Mouse (Mus musculus): ENCODE measurements around the gene Fam168a. TPM values are rescaled to one million over a fixed set of nuclear protein-coding genes. Genes with fewer than 3 reads are reported as not detected.
"Not testable (repeated sequence)": the region's sequence is repeated elsewhere in the genome, so short reads cannot be mapped to it uniquely, and the experiment has no call there.

Gene Fam168a
- total and polyA plus RNA-seq, 3 experiments: 16.3 to 88.2 (median 49.3) TPM

DNA sequence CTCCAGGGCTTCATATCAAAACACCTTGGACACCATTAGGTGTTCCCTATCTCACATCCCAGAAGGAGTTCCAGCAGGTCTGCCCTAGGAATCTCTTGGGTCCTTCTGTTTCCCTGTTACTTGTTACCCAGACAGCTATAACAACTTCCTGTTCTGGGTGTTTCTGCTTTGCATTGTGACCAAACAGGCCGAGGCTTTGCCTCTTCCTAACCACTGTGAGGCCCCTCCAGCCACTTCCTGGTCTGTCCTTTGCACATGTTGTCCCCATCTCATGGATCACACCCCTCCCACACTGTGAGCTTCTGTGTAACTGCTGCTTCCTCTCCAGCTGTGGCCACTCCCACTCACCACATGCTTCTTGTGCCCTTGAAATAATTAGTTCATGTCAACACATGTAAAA lies 139.0 kb downstream of the Fam168a start:
- TF ChIP-seq TAL1 (conservative IDR thresholded peaks at IDR 0.05; ENCODE audit: low read depth, low read length) (peak; percentile 41), POLR2AphosphoS5 (IDR thresholded peaks at IDR 0.05; ENCODE audit: insufficient replicate concordance, low read depth, low read length) (no peak)
- H3K9me3 ChIP-seq (replicated peaks): peaks cover 4% of the 10 kb centered on the region
- peaks cover 89% of the 10 kb centered on the region for H3K36me3 ChIP-seq (replicated peaks)
- ATAC-seq (ENCODE audit: extremely low read depth, insufficient number of reproducible peaks, low FRiP score, poor library complexity, severe bottlenecking): peak; percentile 69
- no peak overlapping the region for H3K4me3 ChIP-seq (ENCODE audit: low read depth, low read length)
- no peaks in the 10 kb centered on the region for H3K27me3 ChIP-seq (ENCODE audit: insufficient read depth, low read length)
- peak; percentile 63 for DNase-seq (ENCODE audit: low spot score)
- H3K4me1 ChIP-seq (ENCODE audit: insufficient read depth, low read depth, low read length): peaks cover 79% of the 10 kb centered on the region

DNA sequence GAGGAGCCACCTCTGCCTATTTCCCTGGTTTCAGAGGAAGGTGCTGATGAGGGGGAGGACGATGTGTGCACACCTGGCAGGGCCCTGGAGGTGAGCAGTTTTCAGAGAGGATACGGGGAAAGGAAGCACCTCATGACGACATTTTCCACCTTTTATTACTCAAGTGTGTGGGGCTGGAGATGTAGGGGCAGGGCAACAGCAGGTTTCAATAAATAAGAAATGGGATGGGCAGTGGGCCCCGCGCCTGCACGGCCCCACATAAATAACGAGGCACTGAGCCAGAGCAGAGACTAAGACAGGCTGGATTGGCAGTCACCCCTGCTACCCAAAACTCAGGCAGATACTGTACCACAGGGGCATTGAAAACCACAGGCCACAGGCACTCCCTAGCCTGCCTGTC lies 139.6 kb downstream of the Fam168a start:
- not testable (repeated sequence) for H3K27me3 ChIP-seq (ENCODE audit: insufficient read depth, low read length); DNase-seq (ENCODE audit: low spot score); ATAC-seq (ENCODE audit: extremely low read depth, insufficient number of reproducible peaks, low FRiP score, poor library complexity, severe bottlenecking); H3K9me3 ChIP-seq (replicated peaks); H3K4me3 ChIP-seq (ENCODE audit: low read depth, low read length)
- peaks cover 90% of the 10 kb centered on the region for H3K36me3 ChIP-seq (replicated peaks)
- peaks cover 79% of the 10 kb centered on the region for H3K4me1 ChIP-seq (ENCODE audit: insufficient read depth, low read depth, low read length)

DNA sequence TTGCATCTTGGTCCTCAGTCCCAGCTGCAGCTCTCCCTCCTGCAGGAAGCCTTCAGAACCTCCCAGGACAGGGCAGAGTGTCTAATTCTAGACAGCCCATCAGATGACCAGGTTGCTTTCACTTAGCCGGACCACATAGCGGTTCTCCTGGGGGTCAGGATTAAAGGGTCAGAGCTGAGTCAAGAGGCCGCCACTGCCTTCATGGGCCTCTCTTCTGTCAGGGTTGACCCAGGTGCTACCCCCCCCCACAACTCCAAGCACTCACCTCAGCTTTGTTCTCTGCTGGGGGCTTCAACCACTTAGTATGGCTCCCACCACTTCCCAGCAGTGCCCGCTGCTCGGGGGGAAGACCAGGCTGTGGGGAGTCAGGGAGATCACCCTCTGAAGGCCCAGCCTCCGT lies 140.7 kb downstream of the Fam168a start:
- peaks cover 85% of the 10 kb centered on the region for H3K4me1 ChIP-seq (ENCODE audit: insufficient read depth, low read depth, low read length)
- TF ChIP-seq GATA1 (IDR thresholded peaks at IDR 0.05; ENCODE audit: borderline replicate concordance, low read length) (no peak), TAL1 (conservative IDR thresholded peaks at IDR 0.05; ENCODE audit: low read depth, low read length) (no peak), GATA2 (IDR thresholded peaks at IDR 0.05; ENCODE audit: borderline replicate concordance, low read depth, low read length) (no peak), POLR2AphosphoS5 (IDR thresholded peaks at IDR 0.05; ENCODE audit: insufficient replicate concordance, low read depth, low read length) (no peak), CTCF (IDR thresholded peaks at IDR 0.05; ENCODE audit: low read depth, low read length) (no peak)
- H3K9me3 ChIP-seq (replicated peaks): peaks cover 4% of the 10 kb centered on the region
- DNase-seq (ENCODE audit: low spot score): no peak
- H3K4me3 ChIP-seq (ENCODE audit: low read depth, low read length): peak overlapping the region; percentile 34; the same call in 1 of the 2 replicates
- no peaks in the 10 kb centered on the region for H3K27me3 ChIP-seq (ENCODE audit: insufficient read depth, low read length)
- H3K36me3 ChIP-seq (replicated peaks): peaks cover 94% of the 10 kb centered on the region
- no peak for ATAC-seq (ENCODE audit: extremely low read depth, insufficient number of reproducible peaks, low FRiP score, poor library complexity, severe bottlenecking)

DNA sequence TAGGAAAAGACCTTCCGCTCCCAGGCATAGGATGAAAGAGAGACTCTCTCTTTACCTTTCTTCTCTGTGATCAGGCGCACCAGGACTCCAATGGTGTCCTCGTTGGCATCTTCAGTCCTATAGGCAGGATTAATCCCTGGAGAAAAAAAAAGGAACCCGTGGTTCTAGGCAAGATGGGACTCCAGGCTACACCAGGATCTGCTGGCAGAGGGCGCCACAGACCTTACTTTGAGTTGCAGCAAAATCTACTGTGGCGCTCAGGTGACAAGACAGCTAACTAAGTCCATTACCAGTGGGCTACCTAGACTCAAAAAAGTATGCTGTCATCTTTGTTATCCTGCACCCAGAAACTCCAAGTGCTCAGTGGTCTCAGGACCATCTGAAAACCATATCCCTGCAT lies 142.3 kb downstream of the Fam168a start:
- peaks cover 98% of the 10 kb centered on the region for H3K4me1 ChIP-seq (ENCODE audit: insufficient read depth, low read depth, low read length)
- TF ChIP-seq TAL1 (conservative IDR thresholded peaks at IDR 0.05; ENCODE audit: low read depth, low read length): no peak
- TF ChIP-seq GATA1 (IDR thresholded peaks at IDR 0.05; ENCODE audit: borderline replicate concordance, low read length): no peak
- 0 out of 2 replicates have a peak, but pooled peaks have one; percentile 20 for TF ChIP-seq CTCF (IDR thresholded peaks at IDR 0.05; ENCODE audit: low read depth, low read length)
- TF ChIP-seq POLR2AphosphoS5 (IDR thresholded peaks at IDR 0.05; ENCODE audit: insufficient replicate concordance, low read depth, low read length): no peak
- TF ChIP-seq GATA2 (IDR thresholded peaks at IDR 0.05; ENCODE audit: borderline replicate concordance, low read depth, low read length): no peak
- no peaks in the 10 kb centered on the region for H3K27me3 ChIP-seq (ENCODE audit: insufficient read depth, low read length)
- H3K36me3 ChIP-seq (replicated peaks): peaks cover 98% of the 10 kb centered on the region
- H3K9me3 ChIP-seq (replicated peaks): peaks cover 2% of the 10 kb centered on the region; the same call in 1 of the 2 replicates
- DNase-seq (ENCODE audit: low spot score): no peak
- no peak for ATAC-seq (ENCODE audit: extremely low read depth, insufficient number of reproducible peaks, low FRiP score, poor library complexity, severe bottlenecking)
- no peak overlapping the region for H3K4me3 ChIP-seq (ENCODE audit: low read depth, low read length)

DNA sequence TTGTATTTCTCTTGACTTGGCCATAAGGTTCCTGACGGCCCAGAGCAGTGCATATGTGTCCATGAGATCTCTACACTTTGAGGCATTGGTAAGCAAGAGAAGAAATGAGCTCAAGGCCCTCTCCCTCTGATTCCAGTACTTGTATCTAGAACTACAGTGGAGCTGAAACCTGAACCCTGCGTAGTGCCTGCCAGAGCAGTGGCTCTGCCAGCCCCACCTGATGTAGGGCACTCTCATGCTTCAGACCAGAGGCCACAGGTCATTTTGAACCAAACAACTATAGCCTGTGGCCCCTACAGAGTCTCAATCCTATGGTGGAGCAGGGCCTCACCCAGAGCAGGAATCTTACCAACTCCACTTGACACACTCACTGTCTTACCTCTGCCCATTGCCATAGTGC lies 143.1 kb downstream of the Fam168a start:
- ATAC-seq (ENCODE audit: extremely low read depth, insufficient number of reproducible peaks, low FRiP score, poor library complexity, severe bottlenecking) (no peak), DNase-seq (ENCODE audit: low spot score) (no peak)
- TF ChIP-seq CTCF (IDR thresholded peaks at IDR 0.05; ENCODE audit: low read depth, low read length) (no peak), TAL1 (conservative IDR thresholded peaks at IDR 0.05; ENCODE audit: low read depth, low read length) (no peak), GATA2 (IDR thresholded peaks at IDR 0.05; ENCODE audit: borderline replicate concordance, low read depth, low read length) (no peak), POLR2AphosphoS5 (IDR thresholded peaks at IDR 0.05; ENCODE audit: insufficient replicate concordance, low read depth, low read length) (no peak), GATA1 (IDR thresholded peaks at IDR 0.05; ENCODE audit: borderline replicate concordance, low read length) (no peak)
- H3K4me3 ChIP-seq (ENCODE audit: low read depth, low read length): no peak overlapping the region; the same call in 1 of the 2 replicates
- H3K9me3 ChIP-seq (replicated peaks): no peaks in the 10 kb centered on the region
- no peaks in the 10 kb centered on the region for H3K27me3 ChIP-seq (ENCODE audit: insufficient read depth, low read length)
- peaks cover 98% of the 10 kb centered on the region for H3K36me3 ChIP-seq (replicated peaks)
- H3K4me1 ChIP-seq (ENCODE audit: insufficient read depth, low read depth, low read length): peaks cover 98% of the 10 kb centered on the region

DNA sequence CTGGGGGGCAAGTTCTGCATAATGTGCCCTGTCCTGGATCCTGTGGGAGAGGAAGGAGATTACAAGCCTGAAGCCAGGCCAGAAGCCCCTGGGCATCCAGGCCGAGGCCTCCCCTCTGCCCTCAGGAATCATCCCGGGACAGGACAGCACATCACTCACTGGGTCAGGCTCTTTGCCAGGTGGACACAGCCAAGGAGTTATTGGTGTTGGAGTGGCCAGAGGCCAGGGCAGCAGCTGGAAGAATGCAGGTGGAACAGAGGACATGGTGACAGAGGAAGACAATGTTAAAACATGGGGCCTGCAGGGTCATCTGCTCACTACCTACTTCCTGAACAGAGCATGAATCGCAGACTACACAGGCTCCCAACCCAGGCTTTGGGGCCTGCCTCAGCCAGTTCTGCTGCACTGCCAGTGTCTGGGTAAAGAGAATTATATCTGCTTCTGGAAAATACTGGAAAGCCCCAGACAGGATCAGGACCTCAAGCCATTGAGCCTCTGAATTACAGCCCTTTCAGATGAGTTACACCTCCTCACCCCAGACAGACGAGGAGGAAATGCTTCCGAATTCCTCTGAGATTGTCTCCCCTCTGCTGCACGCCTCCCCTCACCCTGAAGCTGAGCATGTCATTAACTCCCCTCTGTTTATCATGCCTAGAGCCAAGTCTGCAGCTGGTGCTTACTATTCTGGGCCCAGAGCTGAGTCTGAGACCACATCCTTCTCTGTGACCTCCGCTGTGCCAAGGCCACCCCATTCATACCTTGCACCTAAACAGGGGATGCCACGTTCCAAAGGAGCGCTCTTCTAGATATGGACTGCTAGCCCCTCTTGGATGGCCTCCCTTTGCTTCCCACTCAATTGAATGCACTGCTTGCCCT lies 145.3 kb downstream of the Fam168a start:
- Histone ChIP-seq H3K4me1 (ENCODE audit: insufficient read depth, low read depth, low read length) (peaks cover 97% of the 10 kb centered on the region), H3K27me3 (ENCODE audit: insufficient read depth, low read length) (no peaks in the 10 kb centered on the region), H3K4me3 (ENCODE audit: low read depth, low read length) (peak overlapping the region; percentile 34; the same call in 1 of the 2 replicates), H3K9me3 (replicated peaks) (no peaks in the 10 kb centered on the region), H3K36me3 (replicated peaks) (peaks cover 89% of the 10 kb centered on the region)
- no peak for ATAC-seq (ENCODE audit: extremely low read depth, insufficient number of reproducible peaks, low FRiP score, poor library complexity, severe bottlenecking)
- no peak for DNase-seq (ENCODE audit: low spot score)
- TF ChIP-seq GATA2 (IDR thresholded peaks at IDR 0.05; ENCODE audit: borderline replicate concordance, low read depth, low read length): no peak
- no peak for TF ChIP-seq TAL1 (conservative IDR thresholded peaks at IDR 0.05; ENCODE audit: low read depth, low read length)
- no peak for TF ChIP-seq GATA1 (IDR thresholded peaks at IDR 0.05; ENCODE audit: borderline replicate concordance, low read length)
- TF ChIP-seq CTCF (IDR thresholded peaks at IDR 0.05; ENCODE audit: low read depth, low read length): no peak
- TF ChIP-seq POLR2AphosphoS5 (IDR thresholded peaks at IDR 0.05; ENCODE audit: insufficient replicate concordance, low read depth, low read length): no peak

Data from G1E (cell line).